Mouse (Mus musculus) CH12.LX (cell line): ENCODE measurements around the gene Ddi2.

ENCODE experiments used
- CTCF ChIP-seq, 2 experiments: IDR thresholded peaks in 1 of 2; conservative IDR thresholded peaks in 1 of 2; 2 replicates each; pipeline ENCODE4 v1.5.1; 2011 to 2012; ENCODE audit warnings: low read depth in 2 of 2, low read length in 2 of 2, improper control_type of control experiment in 1 of 2, inconsistent platforms in 1 of 2, mild to moderate bottlenecking in 1 of 2, moderate library complexity in 1 of 2
- ETS1 ChIP-seq: conservative IDR thresholded peaks from 2 replicates; pipeline ENCODE4 v1.6.1; 2012; ENCODE audit warnings: low read depth, mild to moderate bottlenecking, inconsistent platforms, low read length, improper control_type of control experiment, moderate library complexity

- TF ChIP-seq CTCF (conservative IDR thresholded peaks at IDR 0.05 in 1 of 2, IDR thresholded peaks at IDR 0.05 in 1 of 2; ENCODE audit: low read depth in 2 of 2, low read length in 2 of 2) (no peak), ETS1 (no peak)
These were observed 37.7 kb downstream of the Ddi2 start, which contains the start of gene Rsc1a1 for GRCm38 (mm10) chr4:141685499-141685898.
